Mouse (Mus musculus): ENCODE measurements at regions not wholly inside any gene's neighbourhood (a gene's known extent, or its start where the extent isn't known, plus 50 kb on each side); places are given as distances from the start of the nearest gene placed in this dataset.

DNA sequence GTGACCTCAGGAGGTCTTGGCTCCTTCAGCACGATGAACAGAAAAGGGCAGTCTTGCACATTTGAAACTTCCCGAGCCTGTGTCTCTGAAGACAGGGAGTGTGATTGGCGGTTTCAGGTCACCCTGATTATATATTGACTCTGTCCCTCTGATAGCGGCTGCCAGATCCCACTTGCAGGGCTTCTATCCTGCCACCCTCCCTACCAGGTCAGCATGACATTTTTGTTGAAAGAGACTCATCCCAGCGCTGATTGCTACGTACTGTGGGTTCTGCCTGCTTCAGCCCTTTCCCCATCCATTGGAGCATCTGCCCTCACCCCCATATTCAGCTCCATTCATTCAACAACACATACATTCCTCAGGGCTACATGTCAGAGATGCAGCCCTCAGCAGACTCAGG is 466.7 kb downstream of the Etnk1 start:
- Histone ChIP-seq H3K27me3 (replicated peaks) (no peaks in the 10 kb centered on the region), H3K9ac (no peak overlapping the region), H3K4me2 (replicated peaks) (no peak overlapping the region), H3K27ac (no peak overlapping the region), H3K4me1 (no peaks in the 10 kb centered on the region), H3K9me3 (no peaks in the 10 kb centered on the region), H3K36me3 (no peaks in the 10 kb centered on the region), H3K4me3 (no peak overlapping the region)
- no peak for ATAC-seq (ENCODE audit: low FRiP score, low read depth)
- WGBS: 79% methylated on average over 6 of the region's 6 CpGs

DNA sequence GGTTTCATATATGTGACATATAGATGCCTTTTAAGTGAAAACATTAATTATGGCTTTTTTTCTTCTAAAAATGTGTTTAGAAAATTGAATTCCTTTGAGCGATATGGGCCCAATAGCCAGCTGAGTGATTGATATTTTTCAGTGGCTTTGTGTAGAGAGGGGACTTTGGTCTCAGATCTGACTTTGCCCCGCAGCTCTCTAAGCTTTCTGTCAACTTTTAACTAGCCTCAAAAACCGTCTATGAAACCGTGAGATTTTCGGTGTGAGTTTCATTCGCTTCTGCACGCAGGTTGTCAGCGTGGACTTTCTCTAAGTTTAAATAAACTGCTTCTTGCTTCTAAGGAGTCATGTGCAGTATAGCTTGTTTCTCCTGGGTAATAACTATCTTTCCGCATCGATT is 467.3 kb downstream of the Etnk1 start:
- H3K4me1 ChIP-seq: no peaks in the 10 kb centered on the region
- H3K9me3 ChIP-seq: no peaks in the 10 kb centered on the region
- 86% methylated on average over 10 of the region's 10 CpGs for WGBS
- ATAC-seq (ENCODE audit: low FRiP score, low read depth): no peak
- H3K27ac ChIP-seq: no peak overlapping the region
- no peaks in the 10 kb centered on the region for H3K36me3 ChIP-seq
- H3K4me3 ChIP-seq: no peak overlapping the region
- H3K9ac ChIP-seq: no peak overlapping the region
- no peaks in the 10 kb centered on the region for H3K27me3 ChIP-seq (replicated peaks)
- H3K4me2 ChIP-seq (replicated peaks): no peak overlapping the region

GRCm38 (mm10) chr6:143635043-143635442 is 468.0 kb downstream of the Etnk1 start:
- H3K4me2 ChIP-seq (replicated peaks): no peak overlapping the region
- no peaks in the 10 kb centered on the region for H3K36me3 ChIP-seq
- H3K27me3 ChIP-seq (replicated peaks): no peaks in the 10 kb centered on the region
- no peaks in the 10 kb centered on the region for H3K4me1 ChIP-seq
- H3K9me3 ChIP-seq: no peaks in the 10 kb centered on the region
- H3K9ac ChIP-seq: no peak overlapping the region
- no peak for ATAC-seq (ENCODE audit: low FRiP score, low read depth)
- WGBS: 94% methylated on average over 2 of the region's 2 CpGs
- no peak overlapping the region for H3K27ac ChIP-seq
- no peak overlapping the region for H3K4me3 ChIP-seq

GRCm38 (mm10) chr6:143640652-143641051 is 473.6 kb downstream of the Etnk1 start:
- WGBS: 78% methylated on average over 5 of the region's 5 CpGs
- H3K9ac ChIP-seq: no peak overlapping the region
- no peaks in the 10 kb centered on the region for H3K36me3 ChIP-seq
- ATAC-seq (ENCODE audit: low FRiP score, low read depth): no peak
- no peak overlapping the region for H3K27ac ChIP-seq
- no peak overlapping the region for H3K4me3 ChIP-seq
- H3K27me3 ChIP-seq (replicated peaks): no peaks in the 10 kb centered on the region
- no peaks in the 10 kb centered on the region for H3K9me3 ChIP-seq
- H3K4me1 ChIP-seq: no peaks in the 10 kb centered on the region
- no peak overlapping the region for H3K4me2 ChIP-seq (replicated peaks)

GRCm38 (mm10) chr6:143642052-143642451 is 475.0 kb downstream of the Etnk1 start:
- ATAC-seq (ENCODE audit: low FRiP score, low read depth): no peak
- no peaks in the 10 kb centered on the region for H3K36me3 ChIP-seq
- 88% methylated on average over 3 of the region's 3 CpGs for WGBS

GRCm38 (mm10) chr6:143645989-143646388 is 479.0 kb downstream of the Etnk1 start:
- WGBS: 88% methylated on average over 4 of the region's 4 CpGs
- ATAC-seq (ENCODE audit: low FRiP score, low read depth): no peak
- no peaks in the 10 kb centered on the region for H3K27me3 ChIP-seq (replicated peaks)

More at GRCm38 (mm10) chr6:143642052-143642451, 475.0 kb downstream of the Etnk1 start:
- no peaks in the 10 kb centered on the region for H3K4me1 ChIP-seq
- H3K4me3 ChIP-seq: no peak overlapping the region
- H3K4me2 ChIP-seq (replicated peaks): no peak overlapping the region
- no peaks in the 10 kb centered on the region for H3K27me3 ChIP-seq (replicated peaks)
- H3K27ac ChIP-seq: no peak overlapping the region
- H3K9me3 ChIP-seq: no peaks in the 10 kb centered on the region
- no peak overlapping the region for H3K9ac ChIP-seq

GRCm38 (mm10) chr6:143648501-143648900 is 481.5 kb downstream of the Etnk1 start:
- Histone ChIP-seq H3K9me3 (peaks cover 7% of the 10 kb centered on the region), H3K27me3 (replicated peaks) (no peaks in the 10 kb centered on the region), H3K9ac (no peak overlapping the region), H3K36me3 (no peaks in the 10 kb centered on the region), H3K4me2 (replicated peaks) (no peak overlapping the region), H3K27ac (no peak overlapping the region), H3K4me3 (no peak overlapping the region), H3K4me1 (no peaks in the 10 kb centered on the region)
- ATAC-seq (ENCODE audit: low FRiP score, low read depth): no peak
- 85% methylated on average over 3 of the region's 3 CpGs for WGBS

More at GRCm38 (mm10) chr6:143645989-143646388, 479.0 kb downstream of the Etnk1 start:
- Histone ChIP-seq H3K9me3 (no peaks in the 10 kb centered on the region), H3K9ac (no peak overlapping the region), H3K4me2 (replicated peaks) (no peak overlapping the region), H3K27ac (no peak overlapping the region), H3K4me3 (no peak overlapping the region), H3K4me1 (no peaks in the 10 kb centered on the region), H3K36me3 (no peaks in the 10 kb centered on the region)

DNA sequence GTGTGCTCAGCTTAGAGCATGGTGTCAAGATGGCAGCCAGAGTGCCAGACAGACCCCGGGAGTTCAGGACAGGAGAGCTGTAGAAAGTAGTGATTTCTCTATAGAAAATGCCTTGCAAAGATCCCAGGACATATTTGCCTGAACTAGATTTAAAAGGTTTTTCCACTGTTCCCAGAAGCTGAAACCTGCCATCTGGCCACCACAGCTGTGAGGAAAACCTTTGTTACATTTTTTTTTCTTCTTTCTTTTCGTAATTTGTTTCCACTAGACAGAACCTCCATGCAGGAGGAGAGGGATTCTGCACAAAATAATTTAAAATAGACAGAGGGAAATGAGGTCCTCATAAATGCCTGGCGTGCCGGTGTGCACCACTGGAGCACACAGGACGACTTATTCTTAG is 489.6 kb downstream of the Etnk1 start:
- no peaks in the 10 kb centered on the region for H3K4me1 ChIP-seq
- H3K27ac ChIP-seq: no peak overlapping the region
- H3K9me3 ChIP-seq: peaks cover 15% of the 10 kb centered on the region
- H3K27me3 ChIP-seq (replicated peaks): no peaks in the 10 kb centered on the region
- 74% methylated on average over 5 of the region's 5 CpGs for WGBS
- no peaks in the 10 kb centered on the region for H3K36me3 ChIP-seq
- no peak overlapping the region for H3K4me3 ChIP-seq
- H3K9ac ChIP-seq: no peak overlapping the region
- no peak for ATAC-seq (ENCODE audit: low FRiP score, low read depth)
- H3K4me2 ChIP-seq (replicated peaks): no peak overlapping the region

- no peak overlapping the region for H3K4me2 ChIP-seq (replicated peaks)
- ATAC-seq (ENCODE audit: low FRiP score, low read depth): no peak
- no peaks in the 10 kb centered on the region for H3K27me3 ChIP-seq (replicated peaks)
- no peaks in the 10 kb centered on the region for H3K9me3 ChIP-seq
- H3K4me1 ChIP-seq: no peaks in the 10 kb centered on the region
- H3K9ac ChIP-seq: no peak overlapping the region
- WGBS: 81% methylated on average over 3 of the region's 3 CpGs
- H3K36me3 ChIP-seq: no peaks in the 10 kb centered on the region
- no peak overlapping the region for H3K27ac ChIP-seq
- no peak overlapping the region for H3K4me3 ChIP-seq
Measured at GRCm38 (mm10) chr6:143660837-143661236, 493.8 kb downstream of the Etnk1 start.

- H3K27me3 ChIP-seq (replicated peaks): no peaks in the 10 kb centered on the region
- H3K4me1 ChIP-seq: no peaks in the 10 kb centered on the region
- H3K9me3 ChIP-seq: 0 out of 2 replicates have a peak, but pooled peaks cover 4% of the 10 kb centered on the region
- no peaks in the 10 kb centered on the region for H3K36me3 ChIP-seq
- H3K9ac ChIP-seq: no peak overlapping the region
- no peak for ATAC-seq (ENCODE audit: low FRiP score, low read depth)
- no peak overlapping the region for H3K4me3 ChIP-seq
- H3K27ac ChIP-seq: no peak overlapping the region
- WGBS: 92% methylated on average over 7 of the region's 7 CpGs
- H3K4me2 ChIP-seq (replicated peaks): no peak overlapping the region
Measured at GRCm38 (mm10) chr6:143663306-143663705, 496.3 kb downstream of the Etnk1 start.

DNA sequence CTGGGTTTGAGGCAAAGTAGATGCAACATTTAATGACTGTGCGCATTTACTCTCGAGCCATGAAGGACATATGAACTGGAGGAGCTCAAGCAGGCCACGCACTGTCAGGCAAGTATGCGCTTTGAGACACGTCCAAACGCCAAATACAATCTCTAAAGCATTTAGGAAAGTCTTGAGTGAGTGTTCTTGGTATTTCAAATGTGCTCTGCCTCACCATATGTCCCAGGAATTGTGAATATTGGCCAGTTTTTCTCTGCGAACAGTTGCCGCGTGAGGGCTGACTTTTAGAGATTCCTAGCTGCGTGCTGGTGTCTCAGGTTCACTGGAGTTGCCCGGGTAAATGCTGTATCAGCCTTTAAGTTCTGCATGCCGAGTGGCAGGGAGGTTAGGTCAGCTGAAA is 498.4 kb downstream of the Etnk1 start:
- ATAC-seq (ENCODE audit: low FRiP score, low read depth): no peak
- Histone ChIP-seq H3K27me3 (replicated peaks) (no peaks in the 10 kb centered on the region), H3K9me3 (0 out of 2 replicates have a peak, but pooled peaks cover 4% of the 10 kb centered on the region), H3K4me3 (no peak overlapping the region), H3K36me3 (no peaks in the 10 kb centered on the region), H3K9ac (no peak overlapping the region), H3K4me2 (replicated peaks) (no peak overlapping the region), H3K27ac (no peak overlapping the region), H3K4me1 (no peaks in the 10 kb centered on the region)
- 90% methylated on average over 12 of the region's 12 CpGs for WGBS

GRCm38 (mm10) chr6:143668551-143668950 is 501.5 kb downstream of the Etnk1 start:
- Histone ChIP-seq H3K4me3 (no peak overlapping the region), H3K9me3 (0 out of 2 replicates have a peak, but pooled peaks cover 4% of the 10 kb centered on the region), H3K36me3 (no peaks in the 10 kb centered on the region), H3K4me1 (no peaks in the 10 kb centered on the region), H3K4me2 (replicated peaks) (no peak overlapping the region), H3K27ac (no peak overlapping the region), H3K9ac (no peak overlapping the region), H3K27me3 (replicated peaks) (no peaks in the 10 kb centered on the region)
- ATAC-seq (ENCODE audit: low FRiP score, low read depth): no peak
- WGBS: 83% methylated on average over 4 of the region's 4 CpGs

GRCm38 (mm10) chr6:143669446-143670130 is 502.6 kb downstream of the Etnk1 start:
- no peak overlapping the region for H3K4me2 ChIP-seq (replicated peaks)
- no peaks in the 10 kb centered on the region for H3K36me3 ChIP-seq
- no peak overlapping the region for H3K9ac ChIP-seq
- ATAC-seq (ENCODE audit: low FRiP score, low read depth): no peak
- no peak overlapping the region for H3K4me3 ChIP-seq
- H3K4me1 ChIP-seq: no peaks in the 10 kb centered on the region
- 0 out of 2 replicates have a peak, but pooled peaks cover 4% of the 10 kb centered on the region for H3K9me3 ChIP-seq
- 83% methylated on average over 3 of the region's 3 CpGs for WGBS
- H3K27ac ChIP-seq: no peak overlapping the region
- H3K27me3 ChIP-seq (replicated peaks): no peaks in the 10 kb centered on the region
